Mouse (Mus musculus) thymus, adult 2 months (tissue): ENCODE data around the gene Pbld2.

Experiments used
- CTCF ChIP-seq: fragments of 200-500 bp; IDR thresholded peaks from 2 replicates; pipeline ENCODE4 v1.5.1; 2012; ENCODE audit warnings: mild to moderate bottlenecking, control low read depth, low read length, moderate library complexity, borderline replicate concordance; ENCODE audit not compliant: control insufficient read depth, poor library complexity, insufficient read depth; ENCODE audit errors: extremely low read depth
- POLR2A ChIP-seq: fragments of 200-500 bp; IDR thresholded peaks from 2 replicates; pipeline ENCODE4 v1.6.1; 2012; ENCODE audit warnings: mild to moderate bottlenecking, low read length, control low read depth, moderate library complexity; ENCODE audit not compliant: control insufficient read depth, poor library complexity, insufficient read depth; ENCODE audit errors: extremely low read depth

DNA sequence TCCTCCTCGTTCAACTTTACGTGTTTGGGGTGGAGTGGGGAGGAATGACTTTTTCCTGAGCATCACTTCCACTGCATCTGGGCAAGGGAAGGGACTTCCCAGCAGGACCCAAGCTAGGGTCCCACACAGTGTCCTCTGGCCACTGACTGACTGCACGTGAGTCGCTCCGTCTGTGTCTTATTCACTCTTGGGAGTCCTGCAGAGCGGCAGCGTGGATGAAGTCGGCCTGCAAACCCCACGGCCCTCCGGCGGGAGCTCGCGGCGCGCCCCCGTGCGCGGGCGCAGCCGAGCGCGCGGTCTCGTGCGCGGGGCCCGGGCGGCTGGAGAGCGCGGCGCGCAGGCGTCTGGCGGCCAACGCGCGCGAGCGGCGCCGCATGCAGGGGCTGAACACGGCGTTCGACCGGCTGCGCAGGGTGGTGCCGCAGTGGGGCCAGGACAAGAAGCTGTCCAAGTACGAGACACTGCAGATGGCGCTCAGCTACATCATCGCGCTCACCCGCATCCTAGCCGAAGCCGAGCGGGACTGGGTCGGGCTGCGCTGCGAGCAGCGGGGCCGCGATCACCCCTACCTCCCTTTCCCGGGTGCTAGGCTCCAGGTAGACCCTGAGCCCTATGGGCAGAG, 75.9 kb downstream of the Pbld2 start:
- TF ChIP-seq CTCF = no peak
- TF ChIP-seq POLR2A = no peak
